Mouse (Mus musculus): Measurements from ENCODE around the gene Cnot11.

DNA sequence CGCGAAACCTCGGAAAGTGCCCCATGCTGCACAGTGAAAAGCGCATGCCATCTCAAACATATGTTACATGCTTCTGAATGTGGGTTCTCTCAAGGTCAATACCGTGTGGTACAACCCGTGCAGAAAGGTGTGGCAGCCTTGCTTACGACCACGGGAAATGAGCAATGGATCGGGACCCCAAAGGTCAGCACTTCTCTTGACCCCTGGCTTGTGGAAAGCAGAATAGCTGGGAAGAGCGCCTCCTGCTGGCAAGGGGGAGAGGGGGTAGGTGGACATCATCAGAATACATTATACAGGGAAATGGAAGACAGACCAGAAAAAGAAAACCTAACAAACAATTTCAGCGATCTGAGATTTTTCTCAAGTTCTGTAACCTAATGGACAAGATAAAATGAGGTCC is 37.0 kb upstream of the Cnot11 start:
- peak; percentile 54 for TF ChIP-seq CTCF (IDR thresholded peaks at IDR 0.05; ENCODE audit: low read depth, low read length)
- no peak for TF ChIP-seq GATA2 (IDR thresholded peaks at IDR 0.05; ENCODE audit: borderline replicate concordance, low read depth, low read length)
- no peak for TF ChIP-seq TAL1 (conservative IDR thresholded peaks at IDR 0.05; ENCODE audit: low read depth, low read length)
- no peak for TF ChIP-seq GATA1 (IDR thresholded peaks at IDR 0.05; ENCODE audit: borderline replicate concordance, low read length)

Data from G1E (cell line).